Mouse (Mus musculus) cerebellum, postnatal 10 days (tissue): ENCODE measurements at regions not wholly inside any gene's neighbourhood (a gene's known extent, or its start where the extent isn't known, plus 50 kb on each side); places are given as distances from the start of the nearest gene placed in this dataset.
"Not testable (repeated sequence)": the region's sequence is repeated elsewhere in the genome, so short reads cannot be mapped to it uniquely, and the experiment has no call there.

Experiments used
- DNase-seq, 2 experiments: peaks; one replicate each; pipeline ENCODE4 v3.0.0; 2021; ENCODE audit warnings: mixed read lengths in 2 of 2

DNA sequence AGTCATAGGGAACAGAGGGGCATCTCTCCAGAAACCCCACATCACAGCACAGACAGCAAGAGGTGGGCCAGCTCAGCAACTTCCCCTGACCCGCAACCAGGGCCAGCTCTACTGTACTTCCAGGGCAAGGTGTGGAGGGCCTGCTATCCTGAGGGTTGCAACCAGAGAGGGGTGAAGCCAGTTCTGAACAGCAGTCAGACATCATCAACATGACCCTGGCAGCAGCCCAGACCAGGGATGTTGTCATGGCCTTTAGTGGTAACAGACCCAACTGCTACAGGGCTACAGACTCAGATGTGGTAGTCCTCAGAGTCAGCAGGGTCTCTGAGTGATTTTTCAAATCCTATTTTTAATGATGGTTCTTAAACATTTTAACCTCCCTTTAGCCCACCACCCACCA is 104.0 kb upstream of the Arid1b start:
- no peak for DNase-seq

DNA sequence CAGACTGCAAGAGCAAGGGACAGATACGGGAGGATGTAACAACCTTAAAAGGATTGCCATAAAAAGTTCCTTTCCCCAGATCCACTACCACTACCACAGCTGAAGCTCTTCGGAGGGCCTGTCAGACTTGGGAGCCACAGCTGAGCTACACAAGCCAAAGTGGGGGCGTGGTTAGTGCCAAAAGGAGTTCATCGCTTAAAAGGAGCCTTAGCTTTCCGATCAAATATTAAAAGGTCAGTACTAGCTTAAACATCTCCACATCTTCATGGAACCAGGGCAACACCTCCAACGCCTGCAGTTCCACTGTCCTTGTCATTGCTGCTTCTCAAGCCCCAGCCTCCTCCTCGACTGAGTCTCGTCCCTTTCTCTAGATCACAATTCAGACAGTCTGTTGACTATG is 102.6 kb upstream of the Arid1b start:
- DNase-seq, result no peak

DNA sequence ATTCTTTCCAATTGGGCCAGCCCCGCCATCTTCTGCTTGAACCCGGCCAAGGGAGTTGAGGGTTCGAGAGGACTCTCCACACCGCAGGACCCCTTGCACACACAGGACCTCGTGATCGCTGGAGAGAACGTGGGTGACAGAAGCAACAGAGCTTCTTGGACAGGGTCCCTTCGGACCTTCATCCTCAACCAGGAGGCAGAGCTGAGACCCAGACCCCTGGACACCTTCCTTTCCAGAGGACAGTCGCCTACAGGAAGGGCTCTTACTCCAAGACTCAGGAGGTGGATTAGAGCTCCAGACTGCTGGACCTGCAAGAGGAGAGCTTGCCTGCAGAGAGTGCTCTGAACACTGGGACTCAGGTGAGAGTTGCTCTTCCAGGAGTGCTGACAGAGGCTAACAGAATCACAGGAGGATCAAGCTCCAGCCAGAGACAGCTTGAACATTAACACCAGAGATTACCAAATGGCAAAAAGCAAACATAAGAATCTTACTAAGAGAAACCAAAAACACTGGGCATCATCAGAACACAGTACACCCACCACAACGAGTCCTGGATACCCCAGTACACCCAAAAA is 99.3 kb upstream of the Arid1b start:
- not testable (repeated sequence) for DNase-seq

GRCm38 (mm10) chr17:4903129-4903528 is 91.0 kb upstream of the Arid1b start:
- no peak for DNase-seq

GRCm38 (mm10) chr17:4906504-4906903 is 87.6 kb upstream of the Arid1b start:
- peak; percentile 17 to 26 for DNase-seq

DNA sequence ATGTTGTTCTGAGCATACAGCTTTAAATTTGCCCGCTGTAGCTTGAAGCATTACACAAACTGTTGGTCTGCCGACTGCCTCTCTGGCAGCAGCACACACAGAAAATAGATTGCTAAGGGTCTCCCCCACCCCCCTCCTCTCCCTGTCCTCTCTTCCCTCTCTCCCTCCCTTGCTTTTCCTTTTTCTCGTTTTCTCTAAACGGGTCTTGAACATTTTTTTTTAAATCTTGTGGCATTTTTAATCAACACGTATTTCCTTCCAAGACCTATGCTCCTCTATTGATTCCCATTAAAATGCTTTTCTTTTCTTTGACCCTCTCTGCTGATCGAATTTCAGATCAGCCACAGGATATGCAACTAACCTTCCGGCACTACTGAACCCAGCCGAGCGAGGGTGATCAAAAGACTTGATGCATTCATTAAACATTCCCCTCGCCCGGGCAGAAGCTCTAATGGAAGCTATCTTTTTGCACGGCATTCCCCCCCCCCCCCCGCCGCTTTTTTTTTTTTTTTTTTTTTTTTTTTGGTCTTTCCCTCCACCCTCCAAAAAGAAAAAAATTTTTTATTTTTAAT is 86.9 kb upstream of the Arid1b start:
- peak; percentile 84 for DNase-seq

DNA sequence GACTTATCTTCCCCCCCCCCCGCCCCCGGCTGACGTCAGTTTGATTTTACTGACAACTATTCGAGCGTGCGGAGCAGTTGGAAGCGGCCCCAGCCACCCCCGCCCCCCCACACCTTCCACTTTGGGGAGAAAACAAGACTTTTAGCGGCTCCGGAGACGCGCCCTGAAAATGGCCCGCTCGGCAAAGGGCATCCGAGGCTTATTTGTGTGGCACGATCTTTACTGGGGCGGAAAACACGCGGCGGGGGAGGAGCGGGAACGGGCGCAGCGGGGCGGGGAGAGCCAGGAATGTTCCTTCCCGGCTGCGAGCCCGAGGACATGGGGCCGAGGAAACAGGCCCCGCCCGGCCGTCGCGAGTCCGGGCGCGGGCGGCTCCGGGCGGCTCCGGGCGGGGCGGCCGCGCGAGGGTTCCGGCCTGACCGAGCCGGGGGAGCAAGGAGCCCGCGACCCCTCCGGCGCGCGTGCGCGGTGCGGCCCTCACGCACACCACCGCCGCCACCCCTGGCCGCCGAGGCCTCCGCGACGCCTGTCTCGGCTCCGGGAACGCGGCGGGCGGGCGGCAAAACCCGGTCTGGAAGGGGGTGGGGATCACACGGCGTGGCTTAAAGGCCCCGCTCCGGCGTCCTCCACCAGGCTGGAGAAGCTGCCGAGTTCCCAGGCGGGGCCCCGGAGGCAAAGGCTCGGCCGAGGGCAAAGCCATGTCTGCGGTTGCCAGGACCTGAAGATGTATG is 86.1 kb upstream of the Arid1b start:
- DNase-seq, result peak; percentile 97 to 98

GRCm38 (mm10) chr17:4908572-4908965 is 85.6 kb upstream of the Arid1b start:
- peak in 1 of 2 experiments; percentile 67 for DNase-seq

DNA sequence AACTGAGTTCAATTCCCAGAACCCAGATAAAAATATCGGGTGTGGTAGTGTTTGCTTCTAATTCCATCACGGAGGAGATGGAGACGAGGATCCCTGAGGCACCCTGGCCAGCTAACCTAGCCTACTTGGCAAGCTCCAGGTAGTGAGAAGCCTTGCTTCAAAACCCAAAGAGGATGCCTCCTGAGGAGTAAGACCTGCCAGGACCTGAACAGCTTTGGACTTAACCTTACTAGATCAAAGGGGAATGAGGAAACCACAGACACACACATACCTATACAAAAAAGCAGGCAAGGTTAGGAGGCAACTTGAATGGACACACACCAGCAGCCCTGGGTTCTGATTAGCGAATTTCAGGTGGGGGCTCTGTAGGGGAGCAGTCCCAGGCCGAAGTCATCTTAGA is 84.0 kb upstream of the Arid1b start:
- DNase-seq, result no peak

GRCm38 (mm10) chr17:4913001-4913400 is 81.1 kb upstream of the Arid1b start:
- DNase-seq, result no peak

DNA sequence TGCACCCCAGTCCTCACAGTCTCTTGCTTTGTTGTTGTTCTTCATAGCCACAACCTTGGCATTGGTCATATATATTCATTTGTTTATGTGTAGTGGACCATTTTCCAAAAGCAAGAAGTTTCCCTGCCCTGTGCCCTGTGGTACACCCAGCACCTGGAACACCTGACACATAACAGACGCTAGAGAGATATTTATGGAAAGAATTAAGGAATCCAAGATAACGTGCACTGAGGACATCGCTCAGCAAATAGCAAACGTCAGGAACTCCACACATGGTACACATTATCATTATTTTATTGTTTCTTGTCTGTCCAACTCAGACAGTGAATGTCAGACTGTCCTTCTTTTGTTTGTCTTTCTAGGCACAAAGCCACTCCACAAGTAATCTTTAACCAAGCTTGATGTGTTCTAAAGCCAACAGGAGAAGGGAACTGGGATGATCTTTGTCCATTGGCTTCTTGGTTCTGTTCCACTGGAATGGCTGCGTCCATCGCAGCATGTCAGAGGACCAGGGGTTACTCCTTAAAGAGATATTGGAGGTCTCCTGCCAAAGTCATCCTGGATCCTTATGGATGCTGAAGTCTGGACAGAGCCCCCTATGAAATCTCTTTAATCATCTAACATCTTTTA is 74.2 kb upstream of the Arid1b start:
- DNase-seq, result no peak

GRCm38 (mm10) chr17:4921121-4921520 is 73.0 kb upstream of the Arid1b start:
- DNase-seq, result no peak

DNA sequence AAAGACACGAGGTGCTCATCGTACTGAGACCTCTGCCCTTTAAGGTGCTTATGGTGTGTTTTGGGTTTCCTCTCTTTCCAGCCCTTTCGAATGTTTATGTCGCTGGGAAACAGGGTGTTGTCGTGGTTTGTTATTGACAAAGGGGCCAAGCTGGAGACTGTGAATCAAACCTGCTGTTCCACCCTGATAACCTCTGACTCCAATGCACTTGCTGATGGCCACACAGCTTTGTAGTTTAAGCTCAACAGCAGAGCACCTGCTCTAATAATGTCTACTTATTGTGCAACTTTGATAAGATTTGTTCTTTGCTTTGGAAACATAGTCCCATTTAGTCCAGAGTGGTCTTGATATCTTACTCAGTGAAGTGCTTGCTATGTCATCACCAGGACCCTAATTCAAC is 65.5 kb upstream of the Arid1b start:
- no peak for DNase-seq

DNA sequence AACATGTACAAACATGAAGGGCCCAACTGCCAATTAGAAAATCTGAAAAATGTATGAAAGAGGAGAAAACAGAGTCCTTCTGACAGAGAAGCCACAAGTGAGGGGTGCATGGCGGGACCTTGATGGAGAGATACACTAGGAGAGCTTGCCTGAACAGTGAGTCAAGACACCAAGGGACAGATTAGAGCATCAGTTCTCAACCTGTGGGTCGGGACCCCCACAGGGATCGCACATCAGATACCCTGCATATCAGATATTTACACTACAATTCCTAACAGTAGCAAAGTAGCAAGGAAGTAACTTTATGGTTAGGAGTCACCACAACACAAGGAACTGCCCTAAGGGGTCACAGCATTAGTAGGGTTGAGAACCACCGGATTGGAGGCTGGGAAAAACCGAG is 58.9 kb upstream of the Arid1b start:
- no peak for DNase-seq

DNA sequence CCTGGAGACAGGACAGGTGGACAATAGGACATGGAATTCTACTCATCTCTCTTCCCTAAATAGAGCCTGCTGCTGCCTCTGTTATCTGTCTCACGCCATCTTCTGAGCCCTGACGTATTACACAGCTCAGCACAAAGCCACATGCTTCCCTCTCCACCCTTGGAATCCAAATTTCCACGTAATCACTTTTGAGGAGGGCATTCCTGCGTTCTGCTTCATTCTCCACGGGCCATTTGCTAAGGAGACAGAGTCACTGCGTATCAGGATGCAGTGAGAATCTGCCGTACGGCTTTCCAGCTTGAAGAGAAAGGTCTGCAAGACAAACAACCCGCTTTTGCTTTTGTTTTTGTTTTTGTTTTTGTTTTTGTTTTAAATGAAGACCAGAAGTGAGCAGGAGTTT is 53.5 kb upstream of the Arid1b start:
- no peak for DNase-seq

- no peak for DNase-seq
These were observed 52.8 kb upstream of the Arid1b start for GRCm38 (mm10) chr17:4941286-4941800.

GRCm38 (mm10) chr17:4942868-4943267 is 51.3 kb upstream of the Arid1b start:
- DNase-seq, result no peak
